Mouse (Mus musculus) thymus, adult 2 months (tissue): ENCODE measurements around the gene Olfr600.

Source experiments
- CTCF ChIP-seq: fragments of 200-500 bp; IDR thresholded peaks from 2 replicates; pipeline ENCODE4 v1.5.1; 2012; ENCODE audit warnings: mild to moderate bottlenecking, control low read depth, low read length, moderate library complexity, borderline replicate concordance; ENCODE audit not compliant: control insufficient read depth, poor library complexity, insufficient read depth; ENCODE audit errors: extremely low read depth
- POLR2A ChIP-seq: fragments of 200-500 bp; IDR thresholded peaks from 2 replicates; pipeline ENCODE4 v1.6.1; 2012; ENCODE audit warnings: mild to moderate bottlenecking, low read length, control low read depth, moderate library complexity; ENCODE audit not compliant: control insufficient read depth, poor library complexity, insufficient read depth; ENCODE audit errors: extremely low read depth

- TF ChIP-seq CTCF (no peak), POLR2A (no peak)
Observed at GRCm38 (mm10) chr7:103335617-103336016, 13.9 kb downstream of the Olfr600 start, which contains the start of gene Olfr599.
